Mouse (Mus musculus) central nervous system, embryonic 18 days (tissue): ENCODE measurements around the gene Vmn1r137. TPM values are rescaled to one million over a fixed set of nuclear protein-coding genes. Genes with fewer than 3 reads are reported as not detected.

Experiments used
- polyA plus RNA-seq: library from polyadenylated mRNA; depleted of rRNA; stranded (reverse); fragments of >200 nt; gene quantifications from 2 replicates; pipeline ENCODE4 v1.2.3, GENCODE M21; 2012; rRNA removed

Gene Vmn1r137
- polyA plus RNA-seq = not detected in 2 replicates

DNA sequence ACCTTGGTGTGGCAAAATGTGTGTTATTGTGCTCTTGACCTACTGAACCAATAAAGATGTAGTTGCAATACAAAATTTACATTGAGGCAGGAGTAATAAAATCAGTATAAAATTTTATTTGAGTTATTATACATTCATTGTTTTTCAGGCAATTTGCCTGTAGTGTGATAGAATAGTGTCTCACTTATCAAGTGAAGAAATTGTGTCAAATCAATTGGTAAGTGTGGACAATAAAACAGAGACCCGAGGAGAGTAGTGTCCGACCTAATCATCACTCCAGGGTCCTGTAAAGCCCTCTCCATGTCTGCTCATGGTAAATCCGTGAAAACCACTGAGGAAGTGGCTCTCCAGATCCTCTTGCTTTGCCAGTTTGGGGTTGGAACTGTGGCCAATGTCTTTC, at the start of gene Vmn1r137:
Vmn1r137 (plus strand) TSS at position 301 of the 400 bp plus-strand sequence.

DNA sequence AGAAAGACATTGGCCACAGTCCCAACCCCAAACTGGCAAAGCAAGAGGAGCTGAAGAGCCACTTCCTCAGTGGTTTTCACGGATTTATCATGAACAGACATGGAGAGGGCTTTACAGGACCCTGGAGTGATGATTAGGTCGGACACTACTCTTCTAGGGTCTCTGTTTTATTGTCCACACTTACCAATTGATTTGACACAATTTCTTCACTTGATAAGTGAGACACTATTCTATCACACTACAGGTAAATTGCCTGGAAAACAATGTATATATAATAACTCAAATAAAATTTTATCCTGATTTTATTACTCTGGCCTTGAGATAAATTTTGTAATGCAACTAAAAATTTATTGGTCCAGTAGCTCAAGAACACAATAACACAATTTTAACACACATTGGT, 34.4 kb downstream of the Vmn1r137 start, which contains the start of gene Vmn1r138:
Vmn1r138 (minus strand) TSS at position 101 of the 400 bp plus-strand sequence.

Other genes starting within 250 kb of the Vmn1r137 start
- gene Gm4175, start 233.1 kb upstream of the Vmn1r137 start, polyA plus RNA-seq = not detected in 2 replicates
- not detected in 2 replicates for gene Gm4177, start 197.9 kb upstream of the Vmn1r137 start, polyA plus RNA-seq
- gene Vmn1r135, start 162.2 kb upstream of the Vmn1r137 start, polyA plus RNA-seq = not detected in 2 replicates
- not detected in 2 replicates for gene Gm5725, start 150.3 kb upstream of the Vmn1r137 start, polyA plus RNA-seq
- not detected in 2 replicates for gene Gm5891, start 73.3 kb upstream of the Vmn1r137 start, polyA plus RNA-seq
- not detected in 2 replicates for gene Vmn1r138, start 34.3 kb downstream of the Vmn1r137 start, polyA plus RNA-seq
- gene Gm6176, start 61.7 kb downstream of the Vmn1r137 start, polyA plus RNA-seq = not detected in 2 replicates
- gene Vmn1r139, start 74.5 kb downstream of the Vmn1r137 start, polyA plus RNA-seq = not detected in 2 replicates
- gene Gm16451, start 123.7 kb downstream of the Vmn1r137 start, polyA plus RNA-seq = not detected in 2 replicates
- gene Gm10666, start 140.2 kb downstream of the Vmn1r137 start, polyA plus RNA-seq = not detected in 2 replicates
- gene Vmn1r142, start 169.4 kb downstream of the Vmn1r137 start, polyA plus RNA-seq = not detected in 2 replicates
- gene Vmn1r143, start 194.8 kb downstream of the Vmn1r137 start, polyA plus RNA-seq = not detected in 2 replicates
- not detected in 2 replicates for gene Gm8653, start 206.7 kb downstream of the Vmn1r137 start, polyA plus RNA-seq
- not detected in 2 replicates for gene Gm8453, start 234.9 kb downstream of the Vmn1r137 start, polyA plus RNA-seq